Comparison of ENCODE assay signal across 8 mouse cellular contexts in the genomic region with DNA sequence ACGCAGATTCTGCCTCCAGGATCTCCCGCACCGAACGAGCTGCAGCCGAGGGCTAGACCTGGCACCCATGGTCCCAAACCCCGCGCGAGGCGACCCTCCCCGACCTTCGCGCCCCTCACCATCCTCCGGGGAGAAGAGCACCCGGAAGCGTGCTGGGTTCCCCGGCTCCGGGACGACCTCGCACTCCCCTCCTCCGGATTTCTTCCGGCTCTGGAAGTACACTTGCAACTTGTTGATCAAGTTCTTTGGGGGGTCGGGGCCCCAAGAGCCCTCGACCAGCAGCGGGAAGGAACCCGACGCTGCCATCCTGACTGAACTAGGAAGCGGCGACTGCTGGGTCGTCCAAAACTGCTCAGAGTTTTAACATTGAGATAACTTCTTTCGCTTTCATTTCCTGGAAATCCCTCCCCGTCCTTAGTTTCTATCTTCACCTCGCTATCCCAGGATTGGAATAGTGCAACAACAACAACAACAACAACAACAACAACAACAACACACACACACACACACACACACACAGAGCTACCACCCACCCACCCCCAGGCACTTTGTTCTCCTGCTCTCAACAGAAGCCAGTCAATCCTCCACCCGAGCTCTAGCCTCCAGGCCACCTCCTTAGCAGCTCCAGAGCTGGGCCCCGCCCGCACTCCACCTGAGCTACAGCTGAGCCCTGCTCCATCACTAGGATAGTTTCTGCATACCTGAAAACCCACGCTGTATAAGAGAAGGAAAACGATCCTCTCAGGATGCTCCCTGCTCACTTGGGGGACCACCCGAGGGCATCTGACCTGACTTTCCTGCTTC. TPM values are rescaled to one million over a fixed set of nuclear protein-coding genes. Genes with fewer than 3 reads are reported as not detected.
DNase-seq lines count a peak whose midpoint lies in the region; ATAC-seq lines count a peak whose summit lies in the region.

A gene (minus strand): TSS at position 497 of the 804 bp plus-strand sequence.

- peak within 1 kb of the TSS; percentile 97 for H3K4me3 ChIP-seq in brown adipose tissue, adult 24 weeks (ENCODE audit: insufficient read depth, low read depth, low read length)
- H3K4me3 ChIP-seq in intestine, embryonic 15.5 days (replicated peaks), result peak within 1 kb of the TSS; percentile 60
- H3K4me3 ChIP-seq in liver, embryonic 16.5 days (ENCODE audit: low read depth, low read length), result peak within 1 kb of the TSS; percentile 68
- H3K4me3 ChIP-seq in neural tube, embryonic 11.5 days (ENCODE audit: low read depth, low read length), result peak within 1 kb of the TSS; percentile 51

- H3K4me2 ChIP-seq in intestine, embryonic 15.5 days (replicated peaks), result peak within 1 kb of the TSS; percentile 86
- H3K4me2 ChIP-seq in liver, embryonic 16.5 days (ENCODE audit: low read depth, low read length), result peak within 1 kb of the TSS; percentile 69
- H3K4me2 ChIP-seq in neural tube, embryonic 11.5 days (ENCODE audit: low read depth), result peak within 1 kb of the TSS; percentile 81

- H3K9ac ChIP-seq in intestine, embryonic 15.5 days, result peak within 1 kb of the TSS; percentile 69
- H3K9ac ChIP-seq in liver, embryonic 16.5 days (ENCODE audit: low read depth, low read length), result peak within 1 kb of the TSS; percentile 65
- H3K9ac ChIP-seq in neural tube, embryonic 11.5 days (ENCODE audit: low read length), result peak within 1 kb of the TSS; percentile 59

- H3K4me1 ChIP-seq in brown adipose tissue, adult 24 weeks (ENCODE audit: control insufficient read depth, insufficient read depth, insufficient read length, low read length), result 0 out of 2 replicates have a peak, but pooled peaks cover 3% of the 10 kb centered on the region
- 0 out of 2 replicates have a peak, but pooled peaks cover 3% of the 10 kb centered on the region for H3K4me1 ChIP-seq in intestine, embryonic 15.5 days (replicated peaks)
- peaks cover 18% of the 10 kb centered on the region for H3K4me1 ChIP-seq in liver, embryonic 16.5 days (ENCODE audit: control insufficient read depth, low read depth, low read length)
- H3K4me1 ChIP-seq in neural tube, embryonic 11.5 days (ENCODE audit: control insufficient read depth, insufficient read depth, low read length), result peaks cover 3% of the 10 kb centered on the region; the same call in 1 of the 2 replicates

- H3K9me3 ChIP-seq in intestine, embryonic 15.5 days, result no peaks in the 10 kb centered on the region
- H3K9me3 ChIP-seq in liver, embryonic 16.5 days (replicated peaks; ENCODE audit: control insufficient read depth, low read length), result no peaks in the 10 kb centered on the region
- no peaks in the 10 kb centered on the region for H3K9me3 ChIP-seq in neural tube, embryonic 11.5 days (ENCODE audit: control insufficient read depth, low read length)

- H3K27ac ChIP-seq in brown adipose tissue, adult 24 weeks (replicated peaks; ENCODE audit: low read depth, low read length), result peak within 1 kb of the TSS; percentile 98
- no peak within 1 kb of the TSS for H3K27ac ChIP-seq in intestine, embryonic 15.5 days
- no peak within 1 kb of the TSS for H3K27ac ChIP-seq in liver, embryonic 16.5 days (ENCODE audit: low read length)
- no peak within 1 kb of the TSS for H3K27ac ChIP-seq in neural tube, embryonic 11.5 days (ENCODE audit: low read depth, low read length)

- H3K36me3 ChIP-seq in intestine, embryonic 15.5 days, result no peaks in the 10 kb centered on the region
- no peaks in the 10 kb centered on the region for H3K36me3 ChIP-seq in liver, embryonic 16.5 days (ENCODE audit: control insufficient read depth, insufficient read depth)
- H3K36me3 ChIP-seq in neural tube, embryonic 11.5 days (ENCODE audit: control insufficient read depth, insufficient read depth, low read length), result no peaks in the 10 kb centered on the region

- WGBS in intestine, embryonic 15.5 days, result under 1% methylated on average over 38 of the region's 38 CpGs
- under 1% methylated on average over 38 of the region's 38 CpGs for whole genome bisulfite sequencing in liver, embryonic 16.5 days (ENCODE audit: insufficient replicate concordance)
- 2% methylated on average over 38 of the region's 38 CpGs for WGBS in neural tube, embryonic 11.5 days

- no peaks in the 10 kb centered on the region for H3K27me3 ChIP-seq in intestine, embryonic 15.5 days (replicated peaks)
- peaks cover 13% of the 10 kb centered on the region for H3K27me3 ChIP-seq in liver, embryonic 16.5 days (ENCODE audit: control insufficient read depth, insufficient read depth, low read depth, low read length)
- peaks cover 22% of the 10 kb centered on the region for H3K27me3 ChIP-seq in neural tube, embryonic 11.5 days (ENCODE audit: control insufficient read depth, insufficient read depth, low read length)

- peak; percentile 10 to 27 for DNase-seq in layer of hippocampus, postnatal 10 days (ENCODE audit: low spot score in 2 of 2)
- no peak for DNase-seq in layer of hippocampus, postnatal 36 days
- peak; percentile 40 for DNase-seq in neural tube, embryonic 11.5 days (ENCODE audit: low spot score)
- DNase-seq in thymus, postnatal 36 days, result peak; percentile 66 to 69

- ATAC-seq in granulocyte monocyte progenitor cell, adult 5-6 weeks (replicated peaks; ENCODE audit: poor library complexity, severe bottlenecking), result peak; percentile 53
- ATAC-seq in intestine, embryonic 15.5 days, result peak; percentile 76
- peak; percentile 61 for ATAC-seq in liver, embryonic 16.5 days (ENCODE audit: low read depth)
- no peak for ATAC-seq in neural tube, embryonic 11.5 days (ENCODE audit: insufficient read depth, low FRiP score, low TSS enrichment)

RNA-seq across cellular contexts. Expression of the gene that starts here (rescaled TPM):
- 1 to 10 TPM in 1 of 2 experiments, under 1 TPM in 1; 0.87 to 1.4 TPM for total RNA-seq in layer of hippocampus, postnatal 10 days (2021)
- total RNA-seq in layer of hippocampus, postnatal 36 days (2021), result 1 to 10 TPM; 1.3 to 1.9 TPM
- 4.6 and 5.4 TPM in 2 replicates for polyA plus RNA-seq in brown adipose tissue, adult 24 weeks (2012; ENCODE audit: insufficient read depth, insufficient read length, missing spikeins)
- total RNA-seq in granulocyte monocyte progenitor cell, adult 5-6 weeks (2014; fragmentation: Nextera tagmentation), result 10.7 and 16.7 TPM in 2 replicates
- total RNA-seq in granulocyte monocyte progenitor cell, adult 5-6 weeks (2017), result 11.6 and 11.7 TPM in 2 replicates
- polyA plus RNA-seq in intestine, embryonic 15.5 days (2015; fragmentation: Nextera tagmentation; extraction: Ambion mirVana), result 1.2 and 2.2 TPM in 2 replicates
- polyA plus RNA-seq in liver, embryonic 16.5 days (2015; fragmentation: Nextera tagmentation; extraction: Ambion mirVana), result 1.4 and 1.5 TPM in 2 replicates
- 0.19 and 0.31 TPM in 2 replicates for polyA plus RNA-seq in neural tube, embryonic 11.5 days (2014; fragmentation: Nextera tagmentation; extraction: Ambion mirVana)

Comparison
In these comparisons a context has a peak if more than half of its experiments do, and no peak if none do; other contexts are left out.
1. RNA of the gene that starts here (total RNA-seq): 10.7 to 16.7 TPM in granulocyte monocyte progenitor cell, adult 5-6 weeks; 1.3 to 1.9 TPM in layer of hippocampus, postnatal 36 days and 0.87 to 1.4 TPM in layer of hippocampus, postnatal 10 days; every median in the first group is over 4 times any median in the second.
2. DNase-seq: peak in layer of hippocampus, postnatal 10 days (2 of 2) and thymus, postnatal 36 days (2 of 2); none in layer of hippocampus, postnatal 36 days (0 of 2).
3. Peak in DNase-seq, H3K4me3 ChIP-seq, H3K9ac ChIP-seq and H3K4me2 ChIP-seq in neural tube, embryonic 11.5 days; RNA of the gene not detected or under 1 TPM.
4. Peak in every context shown above with its lines, with median percentiles within 50 percentile points of each other: H3K4me3 ChIP-seq, H3K4me2 ChIP-seq and H3K9ac ChIP-seq.